Mouse (Mus musculus): ENCODE measurements around the gene Ltc4s.

The Ltc4s gene

GRCm38 (mm10) chr11:50248473-50249171, 10.2 kb upstream of the Ltc4s start:
- no peak for DNase-seq (ENCODE audit: extremely low spot score, low read depth, low spot score)

GRCm38 (mm10) chr11:50245269-50245668, 6.9 kb upstream of the Ltc4s start:
- no peak for DNase-seq (ENCODE audit: extremely low spot score, low read depth, low spot score)

- DNase-seq (ENCODE audit: extremely low spot score, low read depth, low spot score) = no peak
Measured at GRCm38 (mm10) chr11:50243926-50244325, 5.5 kb upstream of the Ltc4s start.

DNA sequence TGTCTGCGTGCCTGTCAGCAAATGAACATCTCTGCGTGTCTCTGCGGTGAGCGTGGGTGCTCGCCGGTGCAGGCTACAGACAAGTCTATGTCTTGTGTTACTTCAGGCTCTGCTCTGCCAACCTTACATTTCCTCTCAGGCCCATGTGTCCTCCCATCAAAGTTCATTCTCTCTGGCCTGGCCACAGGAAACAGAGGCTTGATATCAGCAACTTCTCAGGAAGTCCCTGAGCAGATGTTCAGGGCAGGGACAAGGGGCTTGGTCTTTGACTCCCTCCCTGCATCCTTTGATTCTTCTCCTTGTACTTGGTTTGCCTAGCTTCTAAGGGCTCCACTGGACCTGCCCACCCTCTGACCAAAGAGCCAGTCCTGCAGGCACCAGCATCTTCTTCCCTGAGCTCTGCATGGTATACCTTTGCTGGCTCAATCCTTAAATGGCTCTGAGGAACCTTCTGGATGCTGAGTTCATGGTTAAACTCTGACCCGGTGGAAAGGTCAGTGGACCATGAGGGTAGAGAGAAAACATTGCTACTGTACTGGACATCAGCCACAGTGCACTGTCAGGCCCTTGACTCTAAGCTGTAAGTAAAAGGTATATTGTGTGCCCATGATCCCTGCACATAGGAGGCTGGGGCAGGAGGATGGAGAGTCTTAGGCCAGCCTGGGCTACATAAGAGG, 2.0 kb upstream of the Ltc4s start:
- no peak for DNase-seq (ENCODE audit: extremely low spot score, low read depth, low spot score)

GRCm38 (mm10) chr11:50238821-50239791, 690 bp upstream of the Ltc4s start:
- DNase-seq (ENCODE audit: extremely low spot score, low read depth, low spot score) = no peak

DNA sequence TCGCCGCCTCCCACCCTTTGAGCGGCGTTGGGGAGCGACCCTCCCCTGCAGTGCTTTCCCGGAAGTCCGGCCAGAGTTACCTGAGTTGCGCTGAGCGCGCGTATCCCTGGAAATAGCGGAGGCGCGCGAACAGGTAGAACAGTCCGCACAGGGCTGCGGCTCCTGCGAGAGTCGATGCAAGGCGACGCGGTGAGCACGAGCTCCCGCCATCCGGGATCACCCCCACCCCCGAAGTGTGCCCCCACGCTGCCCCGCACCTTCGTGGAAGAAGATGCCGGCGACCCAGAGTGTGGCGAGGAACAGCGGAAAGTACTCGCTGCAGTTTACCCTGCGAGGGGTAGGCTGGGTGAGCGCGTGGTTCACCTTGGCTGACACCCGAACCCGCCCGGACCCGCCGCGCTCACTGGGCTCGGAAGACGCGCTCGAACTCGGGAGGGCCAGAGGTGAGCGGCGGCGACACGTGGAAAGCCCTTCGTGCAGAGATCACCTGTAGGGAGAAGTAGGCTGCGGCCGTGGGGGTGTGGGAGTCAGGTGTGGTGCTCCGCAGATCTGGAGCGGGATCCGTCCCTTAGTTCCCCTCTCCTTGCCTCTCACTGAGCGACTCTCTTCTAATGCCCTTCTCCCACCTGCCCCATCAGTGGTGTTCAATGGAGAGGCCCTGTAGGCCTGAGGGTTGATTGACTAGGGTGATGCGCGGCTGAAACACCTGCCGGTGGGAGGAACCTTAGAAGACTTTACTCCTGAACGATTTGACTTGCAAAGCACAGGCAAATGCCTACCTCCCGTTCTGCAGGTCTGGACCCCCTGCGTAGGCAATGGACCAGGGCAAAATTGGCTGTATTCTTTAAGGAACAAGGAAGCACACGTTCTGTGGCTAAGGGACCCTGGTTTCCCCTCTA, 1.2 kb downstream of the Ltc4s start:
- no peak for DNase-seq (ENCODE audit: extremely low spot score, low read depth, low spot score)

DNA sequence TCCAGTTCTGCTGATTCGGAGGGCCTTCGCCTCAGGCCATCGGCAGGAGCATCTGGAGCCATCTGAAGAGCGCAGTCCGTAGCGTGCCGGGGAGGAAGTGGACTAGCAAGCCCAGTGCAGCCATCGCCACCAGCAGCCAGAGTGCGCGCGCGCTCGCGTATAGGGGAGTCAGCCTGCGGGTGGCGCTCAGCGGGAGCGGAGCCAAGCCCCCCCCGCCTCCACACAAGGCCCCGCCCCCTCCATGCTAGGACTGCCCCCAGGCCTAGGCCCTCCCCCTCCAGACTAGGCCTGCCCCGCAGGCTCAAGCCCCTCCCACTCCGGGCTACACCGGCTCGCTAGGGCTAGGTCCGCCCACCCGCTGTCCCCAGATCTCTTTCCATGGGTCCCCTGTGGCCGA, 1.9 kb downstream of the Ltc4s start:
- no peak for DNase-seq (ENCODE audit: extremely low spot score, low read depth, low spot score)

DNA sequence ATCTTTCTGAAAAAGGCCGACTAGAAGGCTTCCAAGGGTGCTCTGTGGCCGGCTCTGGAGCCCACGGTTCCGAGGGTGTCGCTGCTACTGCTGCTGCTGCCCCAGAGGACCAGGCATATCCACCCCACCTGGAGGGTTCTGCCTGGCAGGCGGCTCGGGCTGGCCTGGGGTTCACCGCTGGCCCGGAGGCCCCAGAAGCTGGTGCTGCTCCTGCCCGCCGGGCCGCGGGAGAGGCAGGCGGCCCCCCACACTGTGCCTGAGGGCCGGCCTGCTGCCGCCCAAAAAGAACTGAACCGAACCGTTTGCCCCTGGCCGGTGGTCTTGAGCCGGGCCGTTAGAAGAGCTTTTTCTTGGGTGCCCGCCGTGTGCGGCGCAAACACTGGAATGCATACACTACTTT, 3.8 kb downstream of the Ltc4s start:
- DNase-seq (ENCODE audit: extremely low spot score, low read depth, low spot score) = no peak

- DNase-seq (ENCODE audit: extremely low spot score, low read depth, low spot score) = no peak
Measured at GRCm38 (mm10) chr11:50233993-50234392, 4.4 kb downstream of the Ltc4s start.

DNA sequence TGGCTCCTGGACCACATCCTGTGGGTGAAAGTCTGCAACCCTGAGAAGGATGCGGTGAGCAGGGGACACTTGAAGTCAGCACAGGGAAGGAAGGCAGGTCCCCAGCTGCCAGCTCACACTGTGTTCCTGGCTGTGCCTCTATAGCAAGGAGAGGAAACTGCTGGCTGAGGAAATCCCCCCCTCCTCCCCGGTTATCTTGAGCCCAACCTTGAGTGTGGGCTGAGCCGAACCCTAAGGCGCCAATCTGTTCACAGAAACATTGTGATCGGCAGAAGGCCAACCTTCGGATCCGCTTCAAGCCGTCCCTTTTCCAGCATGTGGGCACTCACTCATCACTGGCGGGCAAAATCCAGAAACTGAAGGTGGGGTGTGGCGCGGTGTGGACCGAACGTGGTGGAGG, 5.4 kb downstream of the Ltc4s start:
- DNase-seq (ENCODE audit: extremely low spot score, low read depth, low spot score) = no peak

- no peak for DNase-seq (ENCODE audit: extremely low spot score, low read depth, low spot score)
Measured at GRCm38 (mm10) chr11:50231411-50231810, 7.0 kb downstream of the Ltc4s start.

DNA sequence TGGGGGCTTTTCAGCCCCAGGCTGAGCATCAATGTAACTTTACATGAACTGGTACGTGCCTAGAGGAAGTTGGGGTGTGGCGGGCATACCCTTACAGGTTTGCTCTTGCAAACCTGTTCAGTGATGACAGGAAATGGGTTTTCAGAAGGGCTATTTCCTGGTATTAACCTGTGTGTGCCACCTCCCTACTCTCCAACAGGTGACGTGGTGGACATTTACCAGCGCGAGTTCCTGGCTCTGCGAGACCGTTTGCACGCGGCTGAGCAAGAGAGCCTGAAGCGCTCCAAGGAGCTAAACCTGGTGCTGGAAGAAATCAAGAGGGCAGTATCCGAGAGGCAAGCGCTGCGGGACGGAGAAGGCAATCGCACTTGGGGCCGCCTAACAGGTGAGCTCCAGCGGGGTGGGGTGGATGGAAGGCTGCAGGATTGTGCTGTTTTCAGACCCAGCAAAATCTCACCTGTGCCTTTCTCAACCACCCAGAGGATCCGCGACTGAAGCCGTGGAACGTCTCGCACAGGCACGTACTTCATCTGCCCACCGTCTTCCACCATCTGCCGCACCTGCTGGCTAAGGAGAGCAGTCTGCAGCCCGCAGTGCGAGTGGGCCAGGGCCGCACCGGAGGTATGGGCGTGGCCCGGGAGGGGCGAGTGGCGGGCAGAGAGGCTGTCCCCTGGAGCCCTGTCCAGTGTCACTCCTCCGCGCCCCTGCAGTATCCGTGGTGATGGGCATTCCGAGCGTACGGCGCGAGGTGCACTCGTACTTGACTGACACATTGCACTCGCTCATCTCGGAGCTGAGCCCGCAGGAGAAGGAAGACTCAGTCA, 7.7 kb downstream of the Ltc4s start:
- DNase-seq (ENCODE audit: extremely low spot score, low read depth, low spot score) = no peak

- no peak for DNase-seq (ENCODE audit: extremely low spot score, low read depth, low spot score)
Measured at GRCm38 (mm10) chr11:50229252-50229910, 9.0 kb downstream of the Ltc4s start.

- no peak for DNase-seq (ENCODE audit: extremely low spot score, low read depth, low spot score)
Measured at GRCm38 (mm10) chr11:50228772-50229171, 9.6 kb downstream of the Ltc4s start.

GRCm38 (mm10) chr11:50227736-50228135, 10.7 kb downstream of the Ltc4s start:
- DNase-seq (ENCODE audit: extremely low spot score, low read depth, low spot score) = no peak

GRCm38 (mm10) chr11:50227226-50227625, 11.2 kb downstream of the Ltc4s start:
- DNase-seq (ENCODE audit: extremely low spot score, low read depth, low spot score) = no peak

DNA sequence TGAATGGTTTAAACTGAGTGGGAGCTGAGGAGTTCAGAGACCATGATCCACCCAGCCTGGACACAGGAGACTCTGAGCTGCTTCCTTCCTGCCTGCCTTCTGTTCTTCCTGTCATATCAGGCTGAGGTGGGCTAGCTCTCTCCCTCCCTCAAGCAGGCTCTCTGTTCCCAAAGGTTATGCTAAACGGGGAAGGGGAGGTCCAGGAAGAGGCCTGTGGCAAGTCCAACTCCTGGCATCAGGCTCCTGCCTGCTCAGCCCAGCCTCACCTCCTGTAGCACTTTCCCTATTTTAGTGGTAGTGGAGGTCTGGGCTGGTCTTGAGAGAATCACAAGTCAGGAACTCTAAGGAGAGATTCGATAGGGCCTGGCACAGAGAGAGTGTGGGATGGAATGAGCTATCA, 12.0 kb downstream of the Ltc4s start:
- no peak for DNase-seq (ENCODE audit: extremely low spot score, low read depth, low spot score)

DNA sequence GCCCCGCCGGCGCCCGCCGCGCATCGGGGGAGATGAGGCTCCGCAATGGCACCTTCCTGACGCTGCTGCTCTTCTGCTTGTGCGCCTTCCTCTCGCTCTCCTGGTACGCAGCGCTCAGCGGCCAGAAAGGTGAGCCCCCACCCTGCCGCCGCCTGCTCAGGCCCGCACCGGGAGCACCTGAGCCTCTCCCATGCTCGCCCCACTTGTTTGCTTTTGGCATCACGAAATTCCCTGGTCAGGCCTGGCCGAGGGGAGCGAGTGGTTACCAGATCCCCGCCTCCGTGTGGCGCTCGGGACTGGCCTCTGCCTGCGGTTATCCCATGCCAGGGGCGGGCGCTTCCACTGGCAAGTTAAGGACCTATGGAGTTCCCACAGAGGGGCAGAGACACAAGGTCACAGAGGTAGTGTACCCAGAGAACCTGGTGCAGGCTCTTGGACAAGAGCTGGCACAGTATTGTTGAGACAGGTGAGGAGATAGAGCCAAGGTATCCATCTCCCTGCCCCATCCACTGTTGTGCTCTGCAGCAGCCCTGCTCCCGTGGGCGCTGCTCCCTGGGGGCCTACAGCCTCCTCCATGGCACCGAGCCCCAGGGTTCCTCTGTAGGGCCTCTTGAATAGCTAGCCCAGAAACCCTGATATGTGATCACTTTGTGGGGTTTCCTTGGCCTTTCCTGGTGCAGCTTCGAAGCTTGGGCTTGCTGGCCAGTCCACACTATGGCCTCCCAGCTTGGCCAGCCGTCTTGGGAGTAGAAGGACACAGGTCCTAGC, 12.6 kb downstream of the Ltc4s start:
- no peak for DNase-seq (ENCODE audit: extremely low spot score, low read depth, low spot score)

All from hindlimb bud, embryonic 11.5 days (tissue).